Comparison of ENCODE assay signal across 8 mouse cellular contexts in genomic region chr15:80288036-80288435, GRCm38 (mm10). TPM values are rescaled to one million over a fixed set of nuclear protein-coding genes. Genes with fewer than 3 reads are reported as not detected.
DNase-seq lines count a peak whose midpoint lies in the region; ATAC-seq lines count a peak whose summit lies in the region.

No protein-coding gene starts in this region.

- H3K36me3 ChIP-seq in kidney, embryonic 15.5 days = no peaks in the 10 kb centered on the region
- H3K36me3 ChIP-seq in forebrain, embryonic 11.5 days (ENCODE audit: control insufficient read depth, insufficient read depth, low read length) = no peaks in the 10 kb centered on the region
- no peaks in the 10 kb centered on the region for H3K36me3 ChIP-seq in liver, embryonic 15.5 days (replicated peaks)

- DNase-seq in kidney, postnatal 10 days = no peak
- peak; percentile 69 to 75 for DNase-seq in cerebellum, adult 18-20 months
- peak; percentile 63 for DNase-seq in forebrain, embryonic 11.5 days (ENCODE audit: low spot score)
- DNase-seq in frontal cortex, postnatal 10 days (ENCODE audit: low spot score in 2 of 2) = no peak
- no peak for DNase-seq in thymus, postnatal 25 days
- no peak for DNase-seq in layer of hippocampus, adult 8-10 months (ENCODE audit: low spot score in 2 of 2)

- H3K4me1 ChIP-seq in kidney, embryonic 15.5 days = peaks cover 17% of the 10 kb centered on the region
- peaks cover 11% of the 10 kb centered on the region for H3K4me1 ChIP-seq in forebrain, embryonic 11.5 days (replicated peaks; ENCODE audit: control insufficient read depth, insufficient read depth, low read length)
- no peaks in the 10 kb centered on the region for H3K4me1 ChIP-seq in liver, embryonic 15.5 days (replicated peaks)

- peak overlapping the region; percentile 90 for H3K4me2 ChIP-seq in kidney, embryonic 15.5 days
- H3K4me2 ChIP-seq in forebrain, embryonic 11.5 days (ENCODE audit: low read depth, low read length, severe bottlenecking) = peak overlapping the region; percentile 88
- peak overlapping the region; percentile 49; the same call in 1 of the 2 replicates for H3K4me2 ChIP-seq in liver, embryonic 15.5 days

- H3K4me3 ChIP-seq in kidney, embryonic 15.5 days (replicated peaks) = peak overlapping the region; percentile 51
- H3K4me3 ChIP-seq in forebrain, embryonic 11.5 days (ENCODE audit: low read depth, low read length) = peak overlapping the region; percentile 51
- H3K4me3 ChIP-seq in liver, embryonic 15.5 days (replicated peaks) = no peak overlapping the region; the same call in 1 of the 2 replicates

- H3K27ac ChIP-seq in kidney, embryonic 15.5 days = no peak overlapping the region
- no peak overlapping the region for H3K27ac ChIP-seq in forebrain, embryonic 11.5 days (ENCODE audit: low read depth, low read length)
- H3K27ac ChIP-seq in liver, embryonic 15.5 days (replicated peaks) = no peak overlapping the region

- WGBS in kidney, embryonic 15.5 days = 3% methylated on average over 23 of the region's 23 CpGs
- WGBS in forebrain, embryonic 11.5 days = under 1% methylated on average over 23 of the region's 23 CpGs
- 5% methylated on average over 23 of the region's 23 CpGs for WGBS in liver, embryonic 15.5 days (ENCODE audit: insufficient replicate concordance)

- H3K27me3 ChIP-seq in kidney, embryonic 15.5 days = peaks cover 87% of the 10 kb centered on the region
- H3K27me3 ChIP-seq in forebrain, embryonic 11.5 days (ENCODE audit: control insufficient read depth, insufficient read depth, low read length) = peaks cover 48% of the 10 kb centered on the region
- H3K27me3 ChIP-seq in liver, embryonic 15.5 days = peaks cover 87% of the 10 kb centered on the region

- H3K9me3 ChIP-seq in kidney, embryonic 15.5 days (replicated peaks) = no peaks in the 10 kb centered on the region
- H3K9me3 ChIP-seq in forebrain, embryonic 11.5 days (ENCODE audit: control insufficient read depth, low read length) = no peaks in the 10 kb centered on the region
- no peaks in the 10 kb centered on the region for H3K9me3 ChIP-seq in liver, embryonic 15.5 days (replicated peaks)

- H3K9ac ChIP-seq in kidney, embryonic 15.5 days = no peak overlapping the region
- H3K9ac ChIP-seq in forebrain, embryonic 11.5 days (ENCODE audit: low read length) = no peak overlapping the region
- no peak overlapping the region for H3K9ac ChIP-seq in liver, embryonic 15.5 days

- ATAC-seq in kidney, embryonic 15.5 days (replicated peaks; ENCODE audit: low FRiP score) = no peak
- ATAC-seq in forebrain, embryonic 11.5 days (replicated peaks; ENCODE audit: low FRiP score) = no peak
- ATAC-seq in liver, embryonic 15.5 days (ENCODE audit: insufficient read depth) = no peak

RNA-seq across cellular contexts. Expression of gene Cacna1i, which starts 1.0 kb away (rescaled TPM):
- polyA plus RNA-seq in kidney, embryonic 15.5 days (2015; fragmentation: Nextera tagmentation; extraction: Ambion mirVana) = 0.03 TPM in 1 of 2 replicates, not detected in the other
- 0.12 and 0.17 TPM in 2 replicates for polyA plus RNA-seq in forebrain, embryonic 11.5 days (2014; fragmentation: Nextera tagmentation; extraction: Ambion mirVana)
- 0.01 TPM in 1 of 2 replicates, not detected in the other for polyA plus RNA-seq in liver, embryonic 15.5 days (2015; fragmentation: Nextera tagmentation; extraction: Ambion mirVana)
- 10 to 100 TPM; 37.6 to 48.2 (median 41.8) TPM for total RNA-seq in layer of hippocampus, adult 8-10 months (2022)

RNA-seq across cellular contexts. Expression of gene Rps19bp1, which starts 23.9 kb away (rescaled TPM):
- 57.3 and 58.8 TPM in 2 replicates for polyA plus RNA-seq in kidney, embryonic 15.5 days (2015; fragmentation: Nextera tagmentation; extraction: Ambion mirVana)
- 69.1 and 69.4 TPM in 2 replicates for polyA plus RNA-seq in forebrain, embryonic 11.5 days (2014; fragmentation: Nextera tagmentation; extraction: Ambion mirVana)
- polyA plus RNA-seq in liver, embryonic 15.5 days (2015; fragmentation: Nextera tagmentation; extraction: Ambion mirVana) = 24.4 and 26.2 TPM in 2 replicates
- total RNA-seq in layer of hippocampus, adult 8-10 months (2022) = 10 to 100 TPM; 29.9 to 41.0 (median 34.0) TPM

RNA-seq across cellular contexts. Expression of gene Atf4, which starts 33.1 kb away (rescaled TPM):
- polyA plus RNA-seq in kidney, embryonic 15.5 days (2015; fragmentation: Nextera tagmentation; extraction: Ambion mirVana) = 127 and 131 TPM in 2 replicates
- 139 and 144 TPM in 2 replicates for polyA plus RNA-seq in forebrain, embryonic 11.5 days (2014; fragmentation: Nextera tagmentation; extraction: Ambion mirVana)
- polyA plus RNA-seq in liver, embryonic 15.5 days (2015; fragmentation: Nextera tagmentation; extraction: Ambion mirVana) = 130 and 134 TPM in 2 replicates
- 100 to 1,000 TPM in 2 of 4 experiments, 10 to 100 TPM in 2; 97.7 to 104 (median 99.8) TPM for total RNA-seq in layer of hippocampus, adult 8-10 months (2022)

RNA-seq across cellular contexts. Expression of gene AC140267.1, which starts 52.4 kb away (rescaled TPM):
- not detected in 2 replicates for polyA plus RNA-seq in kidney, embryonic 15.5 days (2015; fragmentation: Nextera tagmentation; extraction: Ambion mirVana)
- not detected in 2 replicates for polyA plus RNA-seq in forebrain, embryonic 11.5 days (2014; fragmentation: Nextera tagmentation; extraction: Ambion mirVana)
- polyA plus RNA-seq in liver, embryonic 15.5 days (2015; fragmentation: Nextera tagmentation; extraction: Ambion mirVana) = not detected in 2 replicates
- total RNA-seq in layer of hippocampus, adult 8-10 months (2022) = 10 to 100 TPM in 3 of 4 experiments, 1 to 10 TPM in 1; 7.2 to 42.3 (median 29.6) TPM

RNA-seq across cellular contexts. Expression of gene Mief1, which starts 54.2 kb away (rescaled TPM):
- 35.3 and 37.6 TPM in 2 replicates for polyA plus RNA-seq in kidney, embryonic 15.5 days (2015; fragmentation: Nextera tagmentation; extraction: Ambion mirVana)
- polyA plus RNA-seq in forebrain, embryonic 11.5 days (2014; fragmentation: Nextera tagmentation; extraction: Ambion mirVana) = 47.0 and 47.1 TPM in 2 replicates
- polyA plus RNA-seq in liver, embryonic 15.5 days (2015; fragmentation: Nextera tagmentation; extraction: Ambion mirVana) = 16.2 and 17.0 TPM in 2 replicates
- 10 to 100 TPM; 27.6 to 34.5 (median 32.5) TPM for total RNA-seq in layer of hippocampus, adult 8-10 months (2022)

Comparison
In these comparisons a context has a peak if more than half of its experiments do, and no peak if none do; other contexts are left out.
1. DNase-seq: peak in cerebellum, adult 18-20 months (2 of 2) and forebrain, embryonic 11.5 days (single experiment); none in kidney, postnatal 10 days (single experiment), frontal cortex, postnatal 10 days (0 of 2), thymus, postnatal 25 days (single experiment) and layer of hippocampus, adult 8-10 months (0 of 2).
2. Peak in every context shown above with its lines, with median percentiles within 50 percentile points of each other: H3K4me2 ChIP-seq.